Mouse (Mus musculus): ENCODE data around the gene Cdh15.

GRCm38 (mm10) chr8:122916766-122917165 is 69.0 kb downstream of the Cdh15 start:
- TF ChIP-seq POLR2A (IDR thresholded peaks at IDR 0.05; ENCODE audit: borderline replicate concordance, extremely low read depth, low read depth, low read length) (no peak), CTCF (IDR thresholded peaks at IDR 0.05; ENCODE audit: insufficient read depth, low read length) (no peak)
